Mouse (Mus musculus) gastrocnemius, postnatal 14 days (tissue): ENCODE measurements around the gene Elmod1. TPM values are rescaled to one million over a fixed set of nuclear protein-coding genes. Genes with fewer than 3 reads are reported as not detected.

ENCODE experiments used
- DNase-seq: peaks from one replicate; pipeline ENCODE4 v3.0.0; 2021; ENCODE audit warnings: mixed read lengths
- intact Hi-C: fragments of 180-260 bp; cut with DNase I; formaldehyde crosslinking; loops from one replicate; pipeline ENCODE4 v1.15.1; 2025; ENCODE audit warnings: low total_unique reads
- total RNA-seq, 2 experiments: library from RNA; stranded (reverse); gene quantifications; 2 replicates each; pipeline ENCODE4 v1.2.3; 2021

Gene Elmod1
- total RNA-seq, 2 experiments from 2014 or later, result 0.13 TPM; not detected in 1

GRCm38 (mm10) chr9:53915929-53916721 is 59.0 kb downstream of the Elmod1 start:
- no peak for DNase-seq
- intact Hi-C loops, result no loop called here

GRCm38 (mm10) chr9:53910823-53911222 is 64.3 kb downstream of the Elmod1 start:
- intact Hi-C loops, result no loop called here
- no peak for DNase-seq

GRCm38 (mm10) chr9:53910331-53910730 is 64.8 kb downstream of the Elmod1 start:
- no peak for DNase-seq
- intact Hi-C loops, result no loop called here

- DNase-seq, result no peak
- intact Hi-C loops, result no loop called here
Measured at GRCm38 (mm10) chr9:53906798-53907197, 68.3 kb downstream of the Elmod1 start.

- intact Hi-C loops, result no loop called here
- DNase-seq, result no peak
Measured at GRCm38 (mm10) chr9:53905418-53905817, 69.7 kb downstream of the Elmod1 start.

GRCm38 (mm10) chr9:53903215-53903842 is 71.8 kb downstream of the Elmod1 start:
- no peak for DNase-seq
- intact Hi-C loops, result no loop called here

GRCm38 (mm10) chr9:53899836-53900235 is 75.3 kb downstream of the Elmod1 start:
- no peak for DNase-seq
- intact Hi-C loops, result loop anchor here (10.0 kb wide), 1 partner anchor 85 kb away; no protein-coding TSS in a partner anchor

GRCm38 (mm10) chr9:53895827-53896226 is 79.3 kb downstream of the Elmod1 start:
- DNase-seq, result no peak
- intact Hi-C loops, result loop anchor here (10.0 kb wide), 1 partner anchor 89 kb away; no protein-coding TSS in a partner anchor

GRCm38 (mm10) chr9:53890075-53890474 is 85.0 kb downstream of the Elmod1 start:
- intact Hi-C loops, result loop anchor here (10.0 kb wide), 1 partner anchor 95 kb away; no protein-coding TSS in a partner anchor
- DNase-seq, result peak; percentile 28

GRCm38 (mm10) chr9:53883588-53884280 is 91.4 kb downstream of the Elmod1 start:
- intact Hi-C loops, result no loop called here
- DNase-seq, result no peak

GRCm38 (mm10) chr9:53877423-53877822 is 97.7 kb downstream of the Elmod1 start:
- intact Hi-C loops, result no loop called here

GRCm38 (mm10) chr9:53873239-53873638 is 101.9 kb downstream of the Elmod1 start:
- intact Hi-C loops, result no loop called here
- DNase-seq, result no peak

More at GRCm38 (mm10) chr9:53877423-53877822, 97.7 kb downstream of the Elmod1 start:
- DNase-seq, result no peak

Other genes with a start within 250 kb of the Elmod1 start
- gene Slc35f2, start 203.8 kb downstream of the Elmod1 start, total RNA-seq, result not detected
- 10 to 100 TPM in 1 of 2 experiments, 1 to 10 TPM in 1; 2.7 to 16.8 TPM for gene Sln, start 125.1 kb downstream of the Elmod1 start, total RNA-seq
- gene Tnfaip8l3, start 93.1 kb upstream of the Elmod1 start, total RNA-seq, result under 1 TPM; 0.14 to 0.22 TPM